Mouse (Mus musculus) liver, embryonic 14.5 days (tissue): ENCODE measurements around the gene Kank1.
"Not testable (repeated sequence)": the region's sequence is repeated elsewhere in the genome, so short reads cannot be mapped to it uniquely, and the experiment has no call there.

Source experiments
- CTCF ChIP-seq: IDR thresholded peaks from 2 replicates; pipeline ENCODE4 v1.5.1; 2016; ENCODE audit warnings: antibody characterized with exemption, low read depth, control low read depth
- EP300 ChIP-seq: IDR thresholded peaks from 2 replicates; pipeline ENCODE4 v1.6.1; 2016; ENCODE audit warnings: antibody characterized with exemption, low read depth

DNA sequence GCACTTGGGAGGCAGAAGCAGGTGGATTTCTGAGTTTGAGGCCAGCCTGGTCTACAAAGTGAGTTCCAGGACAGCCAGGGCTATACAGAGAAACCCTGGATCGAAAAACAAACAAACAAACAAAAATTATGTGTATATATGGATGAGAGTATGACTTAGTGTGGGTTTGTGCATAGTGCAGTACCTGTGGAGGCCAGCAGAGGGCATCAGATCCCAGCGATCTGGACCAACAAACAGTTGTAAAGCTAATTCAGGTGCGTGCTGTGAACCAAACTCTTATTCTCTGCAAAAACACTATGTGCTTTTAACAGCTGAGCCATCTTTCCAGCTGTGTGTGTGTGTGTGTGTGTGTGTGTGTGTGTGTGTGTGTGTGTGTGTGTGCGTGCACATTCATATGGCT lies 239.0 kb downstream of the Kank1 start:
- TF ChIP-seq EP300: not testable (repeated sequence)
- TF ChIP-seq CTCF: peak; percentile 77
